Mouse (Mus musculus) left cerebral cortex, postnatal 14 days (tissue): ENCODE measurements around the gene Vps50. TPM values are rescaled to one million over a fixed set of nuclear protein-coding genes. Genes with fewer than 3 reads are reported as not detected.

ENCODE experiments used
- DNase-seq, 2 experiments: peaks; one replicate each; pipeline ENCODE4 v3.0.0; 2021 to 2022; ENCODE audit warnings: low spot score in 2 of 2, mixed read lengths in 1 of 2
- intact Hi-C: fragments of 180-260 bp; cut with DNase I; formaldehyde crosslinking; loops from one replicate; pipeline ENCODE4 v1.15.1; 2025
- total RNA-seq, 2 experiments: library from RNA; stranded (reverse); gene quantifications; 2 replicates each; pipeline ENCODE4 v1.2.3; 2021

Gene Vps50
- total RNA-seq, 2 experiments from 2014 or later: 55.0 to 55.4 TPM

- intact Hi-C loops: no loop called here
- no peak for DNase-seq
Observed at GRCm38 (mm10) chr6:3590289-3590904, 92.2 kb downstream of the Vps50 start.

- intact Hi-C loops: no loop called here
- no peak for DNase-seq
Observed at GRCm38 (mm10) chr6:3594246-3594645, 96.1 kb downstream of the Vps50 start.

- intact Hi-C loops: no loop called here
Observed at GRCm38 (mm10) chr6:3612827-3613226, 114.6 kb downstream of the Vps50 start.

GRCm38 (mm10) chr6:3620428-3621387, 122.5 kb downstream of the Vps50 start:
- DNase-seq: peak; percentile 49 to 66
- intact Hi-C loops: loop anchor here (10.0 kb wide), 1 partner anchor 1764 kb away; the partner anchor contains the start of gene Asb4

More at GRCm38 (mm10) chr6:3612827-3613226, 114.6 kb downstream of the Vps50 start:
- no peak for DNase-seq

Other genes with a start within 250 kb of the Vps50 start
- 1 to 10 TPM; 4.9 to 5.4 TPM for gene Samd9l, start 98.8 kb upstream of the Vps50 start, total RNA-seq
- gene Hepacam2, start 84 bp upstream of the Vps50 start, total RNA-seq: under 1 TPM; 0.44 to 0.61 TPM